Mouse (Mus musculus): ENCODE data around the gene Prdm10.

- no peak for TF ChIP-seq CTCF (IDR thresholded peaks at IDR 0.05; ENCODE audit: insufficient read depth, low read length)
- no peak for TF ChIP-seq POLR2A (IDR thresholded peaks at IDR 0.05; ENCODE audit: borderline replicate concordance, extremely low read depth, low read depth, low read length)
These were observed 2.7 kb downstream of the Prdm10 start for GRCm38 (mm10) chr9:31283044-31283443.
